Mouse (Mus musculus): ENCODE results near the gene Gcnt2.
"Not testable (repeated sequence)": the region's sequence is repeated elsewhere in the genome, so short reads cannot be mapped to it uniquely, and the experiment has no call there.

Gcnt2 gene

DNA sequence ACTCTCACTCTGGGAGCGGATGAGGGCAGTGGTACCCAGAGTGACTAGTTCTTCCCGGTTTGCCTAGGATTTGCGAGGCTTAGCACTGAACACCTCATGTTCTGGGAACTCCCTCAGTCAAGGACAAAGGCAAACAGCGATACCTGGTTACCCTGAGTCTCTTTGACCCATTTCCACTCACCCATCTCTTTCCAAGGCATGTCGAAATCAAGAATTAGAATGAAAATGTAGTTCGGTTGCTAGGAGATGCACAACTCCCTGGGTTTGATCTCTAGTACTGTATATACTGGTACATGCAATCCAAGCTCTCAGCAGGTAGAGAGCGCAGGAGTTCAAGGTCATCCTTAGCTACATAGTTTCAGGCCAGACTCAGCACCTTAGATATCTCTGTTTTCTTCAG, 47.0 kb downstream of the Gcnt2 start:
- no peak for DNase-seq (ENCODE audit: low spot score in 2 of 2)

DNA sequence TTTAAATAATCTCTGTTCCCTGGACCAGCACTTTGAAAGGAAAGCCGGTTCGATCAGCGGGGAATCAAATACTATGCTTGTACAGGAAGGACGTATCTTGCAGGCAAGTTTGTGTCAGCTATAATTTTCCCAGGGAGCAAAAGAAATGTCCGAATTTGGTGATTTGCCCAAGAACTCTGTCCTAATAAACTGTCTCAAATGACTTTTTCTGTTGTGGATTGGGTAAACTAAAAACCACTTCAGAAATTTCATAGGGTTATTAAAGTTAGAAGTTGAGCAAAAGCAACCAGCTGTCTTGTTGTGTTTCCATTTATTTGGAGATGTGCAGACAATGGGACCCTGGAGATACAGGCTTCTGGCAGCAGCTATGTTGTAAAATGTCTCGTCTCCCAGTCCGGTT, 47.7 kb downstream of the Gcnt2 start:
- DNase-seq (ENCODE audit: low spot score in 2 of 2), result no peak

DNA sequence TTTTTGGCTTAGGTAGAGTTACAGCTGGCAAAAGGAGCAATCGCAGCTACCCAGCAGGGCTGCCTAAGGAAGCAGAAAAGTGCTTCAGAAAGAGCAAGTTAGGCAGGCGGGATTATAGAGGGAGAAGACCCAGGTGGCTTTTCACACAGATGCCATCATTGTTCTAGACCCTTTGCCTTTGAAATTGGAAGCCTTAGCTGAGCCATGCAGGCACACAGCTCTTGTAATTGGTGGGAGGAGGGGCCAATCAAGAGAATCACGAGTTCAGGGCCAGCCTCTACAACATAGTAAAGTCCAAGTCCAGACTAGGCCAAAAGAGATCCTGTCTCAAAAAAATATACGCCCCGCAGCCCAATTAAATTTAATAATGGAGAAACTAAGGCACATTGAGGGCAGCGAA, 48.5 kb downstream of the Gcnt2 start:
- no peak for DNase-seq (ENCODE audit: low spot score in 2 of 2)

DNA sequence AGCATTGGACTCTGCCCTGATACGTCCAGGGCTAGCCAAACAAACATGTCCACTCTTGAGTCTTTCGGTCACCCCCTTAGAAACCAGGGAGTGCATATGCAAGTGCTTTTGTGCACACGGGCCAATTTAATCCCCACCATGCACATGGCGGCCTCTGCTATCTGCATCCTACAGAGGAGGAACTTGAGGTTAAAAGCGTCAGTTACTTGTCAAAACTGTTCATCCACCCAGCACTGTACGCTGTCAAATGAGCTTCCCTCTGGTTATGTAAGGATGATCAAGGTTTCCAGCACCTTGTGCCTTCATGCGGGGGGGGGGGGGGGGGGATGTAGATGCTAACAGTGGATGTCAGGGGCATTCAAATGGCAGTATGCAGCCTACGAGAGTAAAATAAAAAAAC, 49.5 kb downstream of the Gcnt2 start:
- no peak for DNase-seq (ENCODE audit: low spot score in 2 of 2)

DNA sequence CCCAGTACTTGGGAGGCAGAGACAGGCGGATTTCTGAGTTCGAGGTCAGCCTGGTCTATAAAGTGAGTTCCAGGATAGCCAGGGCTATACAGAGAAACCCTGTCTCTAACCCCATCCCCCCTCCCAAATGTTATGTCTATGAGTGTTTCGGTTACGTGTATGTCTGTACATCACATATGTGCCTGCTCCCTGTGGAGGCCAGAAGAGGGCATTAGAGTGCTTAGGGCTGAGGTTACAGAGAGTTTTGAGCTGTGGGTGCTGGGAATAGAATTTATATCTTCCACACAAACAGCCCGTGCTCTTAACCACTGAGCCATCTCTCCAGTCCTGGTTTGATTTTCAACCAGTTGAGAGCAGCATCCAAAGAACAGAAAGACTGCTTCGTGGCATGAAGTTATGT, 50.5 kb downstream of the Gcnt2 start:
- no peak for DNase-seq (ENCODE audit: low spot score in 2 of 2)

DNA sequence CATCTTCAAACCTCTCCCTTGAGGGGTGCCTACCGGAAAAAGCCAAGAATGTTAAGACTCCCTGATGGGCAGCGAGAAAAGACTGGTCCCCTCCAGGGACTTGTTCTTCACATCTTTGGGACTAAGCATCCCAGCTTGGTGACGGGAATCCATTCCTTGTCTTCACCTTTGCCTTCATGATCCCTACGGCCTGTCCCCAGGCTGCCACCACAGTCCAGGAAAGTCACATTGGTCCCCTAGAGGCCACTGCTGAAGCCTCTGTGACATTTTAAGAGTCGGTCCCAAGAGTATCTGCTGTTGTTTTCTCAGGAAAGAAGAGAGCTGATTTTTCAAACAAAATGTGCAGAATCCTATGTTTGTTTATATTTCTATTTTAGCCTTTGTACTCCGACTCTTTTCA, 52.4 kb downstream of the Gcnt2 start:
- no peak for DNase-seq (ENCODE audit: low spot score in 2 of 2)

DNA sequence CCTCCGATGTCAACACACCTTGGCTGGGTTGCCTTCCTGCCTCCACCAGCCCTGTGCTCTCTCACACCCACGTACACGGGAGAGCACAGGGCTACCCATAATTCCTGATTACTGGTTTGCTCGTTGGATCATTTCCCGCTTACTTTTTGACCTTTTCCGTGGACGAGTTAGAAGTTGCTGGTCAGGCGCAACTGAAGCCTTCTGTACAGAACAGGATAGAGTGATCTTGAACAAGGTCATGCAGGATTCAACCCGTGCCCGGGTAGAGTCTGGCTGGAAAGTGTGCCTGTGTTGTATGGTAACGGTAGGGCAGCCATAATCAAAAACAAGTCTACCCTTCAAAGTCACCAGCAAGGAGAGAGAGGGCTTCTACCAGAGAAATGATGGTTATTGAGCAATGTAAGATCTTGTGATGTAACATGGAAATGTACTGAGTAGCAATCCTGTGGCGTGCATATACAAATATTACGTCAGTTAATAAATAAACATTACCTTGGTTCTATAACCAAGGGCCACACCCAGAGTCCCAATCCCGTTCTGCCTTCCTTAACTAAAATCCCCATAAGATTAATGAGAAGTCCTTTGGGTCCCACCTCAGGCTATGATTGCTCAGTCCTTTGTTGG, 54.0 kb downstream of the Gcnt2 start:
- no peak for DNase-seq (ENCODE audit: low spot score in 2 of 2)

DNA sequence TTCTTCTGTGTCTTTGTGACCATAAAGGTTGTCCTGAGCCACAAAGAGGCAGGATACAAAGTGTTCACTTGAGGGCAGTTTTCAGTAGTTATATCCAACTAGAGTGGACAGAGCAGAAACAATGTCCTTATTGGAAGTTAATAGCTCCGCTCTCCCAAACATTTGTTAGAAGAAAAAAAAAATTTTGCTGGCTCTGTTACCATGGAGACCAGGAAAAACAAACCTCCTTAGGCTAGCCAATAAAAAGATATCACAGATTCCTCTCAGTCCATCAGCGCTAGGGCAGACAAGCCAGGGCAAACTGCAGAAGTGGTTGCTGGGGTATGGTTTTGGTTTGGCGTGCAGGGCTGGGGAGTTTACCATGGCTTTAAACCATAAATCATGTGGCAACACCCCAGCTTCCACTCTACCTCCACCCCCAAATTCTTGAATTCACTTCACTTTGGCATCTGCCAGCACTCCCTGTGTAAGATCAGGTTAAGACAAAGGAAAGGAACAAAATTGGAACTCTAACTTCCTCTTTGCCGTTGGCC, 54.6 kb downstream of the Gcnt2 start:
- no peak for DNase-seq (ENCODE audit: low spot score in 2 of 2)

DNA sequence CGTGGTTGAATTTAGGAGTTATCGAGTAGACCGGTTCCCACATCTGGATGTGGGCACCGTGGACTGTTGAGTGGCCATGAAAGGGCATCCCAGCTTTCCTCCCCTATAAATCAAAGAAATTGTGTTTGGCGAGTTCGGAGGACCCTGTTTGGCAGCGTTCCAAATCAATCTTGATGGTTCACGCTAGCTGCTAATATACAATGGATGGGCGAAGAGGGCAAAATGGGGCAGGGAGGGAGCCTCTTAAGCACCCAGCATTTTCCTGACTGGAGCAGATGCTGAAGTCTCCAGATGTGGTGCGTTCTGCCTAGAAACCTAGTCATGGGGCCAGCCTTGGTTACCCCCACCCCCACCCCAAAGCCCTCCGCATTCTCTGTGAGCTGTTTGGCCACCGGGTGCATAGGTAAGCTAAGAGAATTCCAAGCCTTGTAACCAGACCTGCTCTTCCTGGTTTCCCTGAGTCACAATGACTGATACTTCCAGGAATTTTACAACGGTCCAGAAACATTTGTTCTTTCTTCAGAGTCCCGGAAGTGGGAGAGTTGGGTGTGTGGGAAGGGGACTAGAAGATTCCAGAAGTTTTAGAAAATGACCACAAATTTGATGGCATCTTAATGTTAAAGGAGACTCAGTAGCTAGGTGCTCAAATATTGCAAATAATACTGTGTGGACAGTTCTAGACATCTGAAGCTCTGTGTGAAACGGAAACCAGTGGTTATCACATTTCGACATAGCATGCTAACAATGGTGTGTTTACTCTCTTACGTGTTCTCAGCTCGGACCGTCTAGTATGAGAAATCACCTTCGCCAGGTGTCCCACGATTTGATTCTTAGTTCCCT, 57.0 kb downstream of the Gcnt2 start:
- DNase-seq (ENCODE audit: low spot score in 2 of 2), result no peak

DNA sequence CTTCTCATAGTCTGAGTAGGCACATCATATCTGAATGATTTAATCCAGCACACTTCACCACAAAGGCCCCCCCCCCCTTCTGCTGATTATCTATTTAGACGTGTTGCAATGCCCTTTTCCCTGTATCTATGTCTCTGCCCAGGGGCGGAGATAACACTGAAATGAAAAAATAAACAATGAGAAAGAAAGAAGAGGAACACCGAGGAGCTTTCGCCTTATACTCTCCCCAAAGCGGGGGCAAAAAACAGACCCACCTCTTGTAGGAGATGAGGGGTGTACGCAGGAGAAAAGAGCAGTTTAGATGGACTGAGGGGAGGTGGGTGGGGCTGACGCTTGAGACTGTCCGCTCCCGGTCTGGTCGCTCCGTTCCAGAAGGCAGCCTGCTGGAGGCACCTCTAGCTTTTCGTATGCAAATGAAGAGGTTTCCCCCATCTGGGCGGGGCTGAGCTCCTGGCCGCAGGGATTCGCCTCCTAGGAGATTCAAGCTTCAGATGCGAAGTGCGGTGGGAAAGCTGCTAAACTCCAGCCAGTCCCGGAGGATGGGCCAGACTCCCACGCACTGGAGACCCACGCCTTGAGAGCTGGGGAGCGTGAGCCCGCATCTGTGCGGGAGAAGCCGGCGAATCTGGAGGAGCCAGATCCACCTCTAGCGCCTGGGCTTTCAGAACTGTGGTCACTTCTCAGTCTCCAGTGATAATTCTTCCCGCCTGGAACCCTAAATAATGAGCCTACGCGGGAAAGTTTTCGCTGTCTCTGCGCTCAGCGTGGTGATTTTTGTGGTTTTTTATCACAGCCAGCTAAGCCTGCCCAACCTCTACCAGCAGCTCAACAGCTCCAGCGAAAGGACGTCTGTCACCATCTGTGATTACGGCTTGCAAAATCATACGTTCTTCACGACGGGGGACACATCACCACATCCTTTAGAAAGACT, 57.9 kb downstream of the Gcnt2 start:
- peak; percentile 45 to 61 for DNase-seq (ENCODE audit: low spot score in 2 of 2)

DNA sequence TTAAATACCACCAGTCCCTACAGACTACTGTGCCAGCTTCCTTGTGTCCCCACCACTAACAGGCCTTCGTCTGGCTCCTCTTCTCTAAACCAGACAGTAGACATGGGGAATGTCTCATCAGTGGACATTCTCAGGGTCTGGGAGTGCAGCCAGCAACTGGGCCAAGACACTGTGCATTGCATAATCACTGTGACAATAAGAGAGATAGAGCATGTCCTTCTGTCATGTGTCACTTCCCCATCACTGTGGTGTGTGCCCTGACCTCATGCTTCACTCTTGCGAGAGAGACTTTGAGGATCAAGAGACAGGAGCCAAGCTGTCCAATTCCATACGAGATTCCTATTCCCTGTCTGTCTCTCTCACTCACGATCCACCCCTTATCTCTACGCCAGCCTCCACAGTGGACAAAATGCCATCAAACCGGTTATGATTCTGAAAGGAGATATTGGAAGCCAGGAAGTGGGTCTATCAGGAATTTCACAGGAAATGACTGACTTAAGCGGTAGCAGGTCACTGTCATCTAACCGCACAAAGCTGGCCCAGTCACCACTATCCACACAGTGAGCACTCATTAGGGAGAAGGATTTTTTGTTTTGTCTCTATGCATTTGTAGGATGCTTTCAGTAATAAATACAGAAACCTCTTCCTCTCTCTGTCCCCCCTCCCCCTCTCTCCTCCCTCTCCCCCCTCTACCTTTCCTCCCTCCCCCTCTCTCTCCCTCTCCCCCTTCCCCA, 61.9 kb downstream of the Gcnt2 start:
- DNase-seq (ENCODE audit: low spot score in 2 of 2), result no peak

DNA sequence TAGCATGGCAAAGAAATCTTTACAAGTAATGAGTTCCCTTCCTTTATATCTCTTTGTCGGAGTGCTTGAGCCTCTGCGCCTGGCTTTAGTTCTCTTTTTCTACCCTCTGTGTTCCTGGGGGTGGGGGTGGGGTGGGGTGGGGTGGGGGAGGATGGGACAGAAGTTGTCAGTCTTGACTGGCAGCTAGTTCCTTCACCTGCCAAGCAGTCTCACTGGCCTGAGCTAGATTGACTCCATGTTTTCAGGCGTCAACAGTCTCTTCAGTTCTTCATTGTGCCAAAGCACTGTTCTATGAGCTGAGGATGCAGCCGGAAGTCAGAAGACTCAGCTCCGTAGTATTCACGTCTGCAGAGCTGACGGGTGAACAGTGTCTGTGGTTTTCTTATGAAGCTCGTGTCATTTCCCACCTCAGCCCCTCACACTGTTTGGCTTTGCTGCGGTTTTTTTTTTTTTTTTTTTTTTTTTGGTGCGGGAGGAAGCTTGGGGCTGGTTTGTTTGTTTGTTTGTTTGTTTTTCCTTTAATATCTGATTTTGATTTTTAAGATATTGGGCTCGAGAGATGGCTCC, 62.8 kb downstream of the Gcnt2 start:
- no peak for DNase-seq (ENCODE audit: low spot score in 2 of 2)

DNA sequence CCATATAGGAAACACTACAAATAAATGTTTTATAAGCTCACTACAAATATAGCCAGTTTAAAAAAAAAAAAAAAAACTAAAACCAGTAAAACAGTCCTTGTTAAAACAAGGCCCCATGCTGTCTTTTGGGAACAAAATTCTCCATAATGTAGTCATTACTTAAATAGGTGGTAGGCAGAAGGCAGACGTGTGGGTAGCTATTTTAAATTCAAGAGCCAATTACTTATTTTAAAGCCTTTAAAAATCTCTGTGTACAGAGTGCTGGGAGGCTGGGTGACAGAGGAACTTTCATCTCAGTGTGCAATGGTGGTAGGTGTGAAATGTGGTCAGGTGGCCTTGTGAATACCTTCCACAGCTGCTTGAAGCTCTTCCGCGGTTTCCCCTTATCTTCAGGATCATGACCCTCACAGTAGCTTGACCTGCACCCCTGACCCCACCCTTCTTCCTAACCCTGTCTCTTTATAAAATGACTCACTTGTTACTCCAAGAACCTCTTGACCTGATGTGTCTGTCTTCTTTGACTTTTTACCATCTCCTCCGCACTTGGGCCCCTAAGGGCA, 64.3 kb downstream of the Gcnt2 start:
- no peak for DNase-seq (ENCODE audit: low spot score in 2 of 2)

DNA sequence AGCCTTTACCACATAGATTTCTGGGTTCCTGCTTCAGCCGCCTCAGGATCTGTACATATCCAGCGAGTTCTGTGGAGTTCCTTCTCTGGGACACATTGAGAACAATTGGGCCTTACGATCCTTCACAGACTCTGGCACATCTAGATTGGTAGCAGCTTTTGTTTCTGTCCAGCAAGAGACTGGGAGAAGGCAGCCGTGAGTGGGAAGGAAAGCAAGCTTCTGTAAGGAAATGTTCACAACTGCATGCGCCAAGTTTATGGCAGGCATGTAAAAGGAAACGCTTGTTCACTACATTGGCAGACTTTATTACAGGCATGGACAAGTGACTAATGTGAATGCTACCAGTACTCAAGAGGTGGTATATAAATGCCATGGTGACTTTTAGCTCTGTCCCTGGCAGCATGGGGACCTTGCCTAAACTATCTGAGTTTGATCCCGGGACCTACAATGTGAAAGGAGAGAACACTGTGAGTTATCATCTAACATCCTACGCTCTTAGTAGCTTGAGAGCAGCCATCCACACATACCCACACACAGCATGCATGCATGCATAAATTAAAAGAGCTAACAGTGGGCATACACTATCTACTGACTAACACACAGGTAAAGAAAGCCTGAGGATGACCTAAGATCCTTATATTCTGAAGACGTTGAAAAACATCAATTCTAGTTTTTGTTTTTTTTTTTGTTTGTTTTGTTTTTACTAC, 68.8 kb downstream of the Gcnt2 start:
- DNase-seq (ENCODE audit: low spot score in 2 of 2), result peak in 1 of 2 experiments; percentile 38

DNA sequence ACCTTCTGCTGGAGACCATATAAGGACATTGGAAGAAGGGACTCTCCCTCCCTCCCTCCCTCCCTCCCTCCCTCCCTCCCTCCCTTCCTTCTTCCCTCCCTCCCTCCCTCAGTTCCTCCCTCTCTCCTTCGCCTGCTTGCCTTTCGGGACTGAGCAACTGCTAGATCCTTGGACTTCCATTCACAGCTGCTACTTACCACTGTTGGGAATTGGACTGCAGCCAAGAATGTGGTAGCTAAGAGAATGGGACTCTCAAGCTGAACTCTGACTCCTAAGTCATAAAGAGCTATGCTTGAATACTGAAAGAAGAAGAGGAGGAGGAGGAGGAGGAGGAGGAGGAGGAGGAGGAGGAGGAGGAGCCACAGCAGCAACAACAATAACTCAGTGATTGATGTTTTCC, 72.3 kb downstream of the Gcnt2 start:
- not testable (repeated sequence) for DNase-seq (ENCODE audit: low spot score in 2 of 2)

DNA sequence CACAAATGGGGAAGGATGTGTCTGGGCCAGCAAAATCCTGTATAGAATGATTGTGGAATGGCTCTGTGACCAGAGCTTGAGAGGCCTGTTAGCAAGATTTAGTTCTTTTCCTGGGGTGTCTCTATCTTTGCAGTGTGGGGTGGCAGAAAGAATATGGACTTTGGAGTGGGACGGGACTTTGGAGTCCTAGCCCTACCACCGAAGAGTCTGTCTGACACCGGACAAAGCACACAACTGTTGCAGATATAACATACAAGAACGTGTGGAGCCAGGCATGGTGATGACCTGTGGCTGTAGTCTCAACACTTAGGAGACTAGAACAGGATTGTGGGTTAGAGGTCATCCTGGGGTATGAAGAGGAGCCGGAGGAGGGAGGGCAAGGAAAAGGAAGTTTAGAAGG, 73.0 kb downstream of the Gcnt2 start:
- no peak for DNase-seq (ENCODE audit: low spot score in 2 of 2)

DNA sequence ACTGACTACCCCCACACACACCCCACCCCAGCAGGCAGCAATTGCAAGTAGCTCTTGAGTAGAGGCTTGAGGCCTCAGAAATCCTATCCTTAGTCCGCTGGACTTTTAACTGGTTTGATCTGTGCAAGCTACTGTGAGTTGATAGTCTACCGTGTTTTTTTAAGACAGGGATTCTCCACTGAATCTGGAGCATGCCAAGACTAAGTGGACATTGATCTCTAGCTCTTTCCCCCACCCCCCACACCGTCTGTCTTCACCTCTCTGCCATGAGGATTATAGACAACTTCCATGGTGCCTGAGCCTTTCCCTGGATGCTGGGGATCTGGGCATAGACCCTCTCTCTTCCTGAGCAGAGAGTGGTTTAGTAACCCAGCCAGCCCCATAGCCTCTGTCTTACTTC, 74.8 kb downstream of the Gcnt2 start:
- no peak for DNase-seq (ENCODE audit: low spot score in 2 of 2)

DNA sequence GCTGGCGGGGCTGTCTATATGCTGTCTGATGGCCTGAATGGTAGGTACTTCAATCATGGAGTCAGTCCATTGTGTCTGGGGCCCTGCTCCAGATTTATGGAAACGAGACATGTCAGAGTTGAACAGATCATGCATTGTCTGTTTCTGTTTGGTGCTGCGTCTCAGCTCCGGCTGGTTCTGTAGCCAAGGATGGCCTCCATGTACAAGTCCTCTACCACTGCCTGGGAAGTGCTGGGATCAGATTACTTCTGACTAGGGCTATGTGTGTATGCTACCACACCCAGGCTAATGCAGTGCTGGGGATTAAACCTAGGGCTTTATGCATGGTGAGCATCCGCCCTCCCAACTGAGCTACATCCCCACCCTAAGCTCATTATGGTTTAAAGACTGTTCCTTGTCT, 78.0 kb downstream of the Gcnt2 start:
- DNase-seq (ENCODE audit: low spot score in 2 of 2), result no peak

DNA sequence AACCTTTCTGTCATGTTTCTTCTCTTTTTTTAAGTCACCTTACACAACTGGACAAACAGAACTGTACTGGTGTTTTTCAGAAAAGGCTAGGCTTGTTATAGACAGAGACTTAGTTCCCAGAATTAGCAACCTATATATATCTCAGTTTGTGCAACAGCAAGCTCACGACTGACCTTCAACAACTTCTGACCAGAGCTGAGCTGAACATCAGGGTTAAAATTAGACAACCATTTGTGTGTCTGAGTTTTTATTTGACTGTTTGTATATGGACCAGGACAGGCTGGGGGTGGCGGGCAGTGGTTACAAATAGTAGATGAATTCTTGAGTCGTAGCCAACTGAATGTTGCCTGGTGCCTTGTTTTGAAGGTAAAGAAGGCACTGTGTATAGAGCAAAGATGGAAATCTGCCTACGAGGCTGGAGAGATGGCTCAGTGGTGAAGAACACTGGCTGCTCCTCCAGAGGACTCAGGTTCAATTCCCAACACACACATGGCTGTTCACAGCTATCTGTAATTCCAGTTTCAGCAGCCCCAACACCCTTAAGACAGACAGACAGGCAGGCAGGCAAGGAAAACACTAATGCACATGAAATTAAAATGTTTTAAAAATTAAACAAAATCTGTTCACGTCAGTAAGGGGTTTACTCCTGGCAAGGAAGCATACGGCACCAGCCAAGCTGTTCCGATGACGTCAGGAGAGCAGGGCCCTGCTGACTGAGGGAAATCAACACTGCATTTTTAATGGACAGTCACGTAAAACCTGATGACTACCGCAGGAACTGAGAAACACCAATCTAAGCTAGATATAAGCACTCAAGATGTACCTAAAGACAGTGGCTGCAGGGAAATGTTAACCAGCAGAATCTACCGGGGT, 79.2 kb downstream of the Gcnt2 start:
- DNase-seq (ENCODE audit: low spot score in 2 of 2), result no peak

Measured in right cerebral cortex, postnatal 36 days (tissue).